Mouse (Mus musculus) hindlimb bud, embryonic 11.5 days (tissue): Measurements from ENCODE around the gene Pax4.

Source experiments
- DNase-seq: peaks from one replicate; pipeline ENCODE4 v3.0.0-alpha.2; 2012; ENCODE audit warnings: low read depth, low spot score; ENCODE audit errors: extremely low spot score

Pax4 gene

DNA sequence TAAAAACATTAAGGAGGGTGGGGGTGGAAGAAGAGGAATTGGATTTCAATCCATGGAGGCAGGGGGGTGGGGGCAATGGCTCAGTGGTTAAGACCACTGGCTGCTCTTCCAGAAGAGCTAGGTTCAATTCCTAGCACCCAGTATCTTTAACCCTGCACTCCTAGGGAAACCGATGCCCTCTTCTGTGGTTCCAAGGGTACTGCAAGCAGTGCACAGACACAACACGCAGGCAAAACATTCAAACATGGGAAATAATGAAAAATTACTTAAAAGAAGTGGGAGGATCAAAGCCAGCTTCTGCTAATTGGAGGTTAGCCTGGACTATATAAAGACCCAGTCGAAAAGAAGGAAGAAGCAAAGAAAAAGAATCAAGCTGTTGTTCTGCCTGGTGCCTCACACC lies 50.4 kb downstream of the Pax4 start:
- no peak for DNase-seq

DNA sequence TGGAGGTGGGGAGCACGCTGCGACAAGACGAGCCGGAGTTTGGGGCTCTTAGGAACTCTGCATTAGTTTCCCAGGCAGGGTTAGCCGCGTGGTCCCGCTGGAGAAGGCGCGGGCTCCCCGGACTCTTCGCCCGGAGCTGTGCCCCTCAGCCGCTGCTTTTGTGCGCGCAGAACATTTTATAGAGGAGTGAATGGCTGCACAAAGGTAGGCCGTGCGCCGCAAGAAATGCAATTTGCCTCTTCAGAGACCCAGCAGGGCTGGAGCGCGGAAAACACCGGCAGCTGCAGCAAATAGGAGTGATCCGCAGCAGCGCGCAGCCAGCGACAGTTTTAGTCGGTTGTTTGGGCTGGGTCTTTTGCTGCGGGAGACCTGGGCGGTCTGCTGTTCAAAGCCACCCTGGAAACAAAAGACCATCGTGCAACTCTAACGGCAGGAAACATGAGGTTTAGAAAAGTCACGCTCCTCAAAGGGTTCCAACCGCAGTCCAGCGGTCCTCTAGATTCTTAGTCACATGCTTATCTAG lies 51.4 kb downstream of the Pax4 start, which contains the start of gene Zfp800:
Gene Zfp800 (minus strand): TSS at position 325 of the 523 bp plus-strand sequence.
- no peak for DNase-seq

DNA sequence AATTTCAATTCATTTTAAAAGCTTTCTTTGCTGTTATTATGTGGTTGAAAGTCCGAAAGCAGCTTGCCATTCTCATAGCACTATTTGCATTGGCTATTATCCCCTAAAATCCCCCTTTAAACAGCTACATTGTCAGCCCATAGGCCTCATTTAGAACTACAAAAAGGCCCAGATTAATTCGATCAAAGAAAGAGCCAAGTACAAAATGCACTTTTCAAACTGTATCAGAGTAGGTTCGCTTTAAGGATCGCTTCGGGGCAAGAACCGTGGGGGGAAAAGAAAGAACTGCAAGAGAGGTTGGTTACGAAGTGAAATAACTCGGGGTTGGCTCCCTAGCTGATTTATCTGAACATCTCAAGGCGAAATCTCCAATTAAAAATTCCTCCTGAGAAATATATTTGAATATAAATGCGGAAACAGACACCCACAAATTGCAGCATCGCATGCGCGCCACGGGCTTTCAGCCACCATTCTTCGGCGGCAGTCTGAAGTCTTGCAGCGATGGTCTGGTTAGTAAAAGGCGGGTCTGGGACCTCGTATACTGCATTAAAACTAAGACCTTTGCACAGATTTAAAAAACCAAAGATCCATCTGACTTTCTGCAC lies 52.2 kb downstream of the Pax4 start:
- DNase-seq = peak; percentile 47

DNA sequence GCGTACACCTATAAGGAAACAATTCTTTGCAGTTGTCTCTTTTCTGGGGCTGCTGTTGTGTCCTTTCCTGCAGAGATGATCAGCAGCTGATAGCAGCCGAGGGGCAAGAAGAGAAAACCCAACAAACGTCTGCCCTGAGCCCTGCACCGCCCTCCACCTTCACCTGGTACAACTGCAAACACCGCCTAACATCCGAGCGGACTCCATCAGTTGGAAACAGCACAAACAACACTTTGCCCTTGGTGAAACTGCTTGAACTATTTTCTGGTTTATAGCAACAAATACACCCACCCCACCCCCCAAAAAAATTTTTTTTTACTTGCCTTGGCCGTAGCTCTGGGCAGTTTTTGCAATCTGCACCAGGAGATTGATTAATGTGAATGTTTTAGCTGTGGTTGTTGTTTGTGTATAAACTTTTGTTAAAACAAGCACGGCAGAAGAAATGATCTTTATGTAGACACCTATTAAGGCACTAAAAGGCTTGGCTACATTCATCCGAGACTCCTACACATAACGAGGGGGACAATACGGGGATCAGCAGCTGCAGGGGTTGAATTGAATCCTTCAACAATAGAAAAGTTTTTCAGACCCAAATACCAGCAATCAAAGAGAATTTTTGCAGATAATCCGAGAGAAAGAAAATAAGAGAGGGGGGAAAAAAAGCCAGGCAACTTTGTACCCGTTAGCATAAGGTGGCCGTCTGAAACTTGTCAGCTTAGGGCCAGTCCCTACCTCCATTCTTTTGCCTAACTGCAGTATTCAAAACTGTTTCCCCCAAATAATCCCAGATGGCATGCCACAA lies 52.9 kb downstream of the Pax4 start:
- no peak for DNase-seq
